Mouse (Mus musculus) adrenal gland, adult 8-10 months (tissue): ENCODE measurements around the gene Inppl1. TPM values are rescaled to one million over a fixed set of nuclear protein-coding genes. Genes with fewer than 3 reads are reported as not detected.

Source experiments
- DNase-seq: peaks from one replicate; pipeline ENCODE4 v3.0.0; 2022
- total RNA-seq, 4 experiments: library from RNA; stranded (reverse); gene quantifications; 2 replicates each; pipeline ENCODE4 v1.2.4; 2022

Inppl1 gene
- 100 to 1,000 TPM in 2 of 4 experiments, 10 to 100 TPM in 2; 76.9 to 104 (median 101) TPM for total RNA-seq

DNA sequence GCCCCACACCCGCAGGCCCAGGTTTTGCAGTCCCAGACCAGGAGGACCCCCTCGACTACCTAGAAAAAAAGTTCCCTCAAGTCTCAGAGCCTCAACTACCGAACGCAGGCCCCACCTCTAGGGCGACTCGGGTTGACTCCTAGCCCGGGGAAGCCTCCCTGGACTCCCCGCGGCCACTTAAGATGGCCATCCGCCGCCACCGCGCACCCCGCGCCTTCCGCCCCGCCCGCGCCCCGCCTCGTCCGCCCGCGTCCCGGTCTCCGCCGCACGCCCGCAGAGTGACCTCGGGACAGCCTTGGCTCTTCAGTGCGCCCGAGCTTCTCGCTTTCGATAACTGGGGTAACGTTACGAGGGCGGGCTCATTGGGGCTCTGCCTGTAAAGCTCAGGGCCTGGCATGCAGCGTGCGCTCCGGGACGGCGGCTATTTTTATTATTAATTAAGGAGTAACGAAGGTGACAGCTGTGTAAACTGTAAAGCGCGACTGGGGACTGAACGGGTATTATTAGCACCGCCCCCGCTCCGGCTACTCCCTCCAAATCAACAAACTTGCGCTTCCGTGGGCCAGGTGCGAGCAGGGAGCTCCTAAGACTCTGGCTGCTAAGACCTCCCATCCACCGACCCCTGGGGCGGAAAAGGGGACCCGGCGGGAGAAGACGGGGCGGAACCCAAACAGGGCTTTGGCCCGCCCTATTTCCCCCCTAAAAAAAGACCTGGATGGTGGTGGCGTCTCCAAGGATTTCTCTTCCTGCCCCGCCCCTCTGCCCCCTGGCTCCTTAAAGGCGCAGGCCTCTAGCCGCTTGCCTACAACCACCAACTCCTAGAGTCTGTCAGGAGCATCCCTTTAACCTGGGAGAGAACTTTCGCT, at the start of gene Inppl1:
TSS of gene Inppl1 (minus strand) at position 624 of the 866 bp plus-strand sequence.
- peak; percentile 90 for DNase-seq

DNA sequence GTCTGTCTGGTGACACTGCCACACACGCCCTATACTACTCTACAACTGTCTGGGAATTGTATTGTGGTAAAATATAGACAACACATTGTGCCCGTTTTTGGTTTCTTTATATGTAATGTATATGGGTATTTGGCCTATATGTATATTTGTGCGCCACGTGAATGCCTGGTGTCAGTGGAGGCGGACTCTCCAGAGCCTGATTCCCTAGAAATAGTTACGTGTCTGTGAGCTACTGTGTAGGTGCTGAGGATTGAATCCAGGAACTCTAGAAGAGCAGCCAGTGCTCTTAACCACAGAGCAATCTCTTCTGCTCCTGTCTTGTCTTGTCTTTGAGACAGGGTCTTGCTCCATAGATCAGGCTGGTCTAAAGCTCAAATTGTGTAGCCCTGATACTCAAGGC, 48.2 kb upstream of the Inppl1 start:
- no peak for DNase-seq

DNA sequence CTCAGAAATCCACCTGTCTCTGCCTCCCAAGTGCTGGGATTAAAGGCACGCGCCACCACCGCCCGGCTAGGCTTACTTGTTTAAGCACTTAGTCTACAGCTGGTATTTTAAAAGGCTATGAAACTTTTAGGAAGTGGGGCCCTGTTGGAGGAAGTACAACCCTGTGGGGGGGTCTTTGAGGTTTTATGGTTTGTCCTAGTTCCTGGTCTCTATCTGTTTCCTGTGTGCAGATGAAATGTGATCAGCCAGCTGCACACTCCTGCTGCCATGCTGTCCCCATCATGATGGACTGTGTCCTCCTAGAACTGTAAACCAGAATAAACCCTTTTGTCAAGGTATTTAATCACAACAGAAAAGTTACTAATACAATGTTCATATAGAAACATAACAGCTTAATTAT, 46.1 kb upstream of the Inppl1 start:
- DNase-seq = no peak

DNA sequence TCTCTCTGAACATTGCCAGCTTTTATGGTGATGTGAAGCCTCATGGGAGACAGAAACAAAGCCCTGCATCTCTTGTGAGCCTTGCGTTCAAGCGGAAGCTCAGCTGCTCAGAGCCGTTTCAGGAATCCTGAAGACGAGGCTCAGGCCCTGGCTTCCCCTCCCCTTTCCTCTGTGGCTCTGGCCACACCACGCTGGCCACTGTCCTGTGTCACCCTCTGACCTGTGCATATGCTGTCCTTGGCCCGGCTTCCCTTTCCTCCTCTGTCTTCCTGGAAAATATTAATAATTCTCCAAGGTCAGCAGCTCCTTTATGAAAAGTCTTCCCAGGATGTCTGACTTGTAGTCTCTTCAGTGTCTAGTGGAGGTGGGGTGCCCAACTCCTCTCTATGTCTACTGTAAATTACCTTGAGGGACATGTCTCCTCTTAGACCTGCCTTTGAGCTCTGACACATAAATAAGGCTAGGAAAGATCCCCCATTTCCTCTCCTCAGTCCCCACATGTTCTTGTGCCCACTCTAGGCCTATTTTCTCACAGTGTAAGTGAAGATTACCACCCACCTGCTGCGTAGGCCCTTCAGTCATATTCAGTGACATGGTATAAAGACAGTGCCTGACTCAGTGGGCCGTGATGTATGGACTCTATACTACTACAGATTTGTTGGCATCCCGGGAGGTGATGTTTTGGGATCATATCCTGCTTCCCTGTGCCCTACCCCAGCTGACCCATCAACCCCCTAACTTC, 44.6 kb upstream of the Inppl1 start:
- no peak for DNase-seq

DNA sequence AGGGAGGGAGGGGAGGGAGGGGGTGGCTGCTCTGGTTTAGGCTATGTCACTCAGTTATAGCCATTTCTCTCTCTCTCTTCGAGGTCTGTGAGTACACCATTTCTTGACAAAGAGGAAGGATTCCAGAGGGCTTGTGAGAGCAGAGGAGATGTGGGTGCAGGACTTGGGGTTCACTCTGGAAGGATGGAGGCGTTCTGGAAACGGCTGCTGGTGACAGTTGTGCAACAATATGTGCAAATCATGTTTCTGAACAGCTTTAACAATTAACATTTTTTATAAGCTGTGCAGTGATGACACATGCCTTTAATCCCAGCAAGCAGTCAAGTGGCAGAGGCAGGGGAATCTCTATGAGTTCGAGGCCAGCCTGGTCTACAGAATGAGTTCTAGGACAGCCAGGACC, 42.8 kb upstream of the Inppl1 start:
- no peak for DNase-seq

DNA sequence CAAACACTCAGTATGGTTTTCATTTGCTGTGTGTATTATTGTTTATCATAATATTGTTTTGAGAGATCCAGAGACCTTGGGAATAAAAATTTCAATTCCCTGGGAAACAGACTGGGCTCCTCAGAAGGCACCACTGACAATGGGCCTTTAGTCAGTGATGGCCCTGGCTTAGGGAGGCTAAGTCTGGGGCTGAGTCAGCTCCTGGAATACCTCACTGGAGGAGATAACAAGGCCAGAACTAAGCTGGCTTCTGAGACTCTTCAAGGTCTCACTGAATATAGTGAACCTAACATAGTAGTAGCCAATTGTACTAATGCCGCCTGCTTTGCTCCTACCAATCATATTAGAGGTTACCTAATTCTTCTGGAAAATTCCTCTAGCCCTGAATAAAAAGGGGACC, 37.9 kb upstream of the Inppl1 start:
- DNase-seq = peak; percentile 28

DNA sequence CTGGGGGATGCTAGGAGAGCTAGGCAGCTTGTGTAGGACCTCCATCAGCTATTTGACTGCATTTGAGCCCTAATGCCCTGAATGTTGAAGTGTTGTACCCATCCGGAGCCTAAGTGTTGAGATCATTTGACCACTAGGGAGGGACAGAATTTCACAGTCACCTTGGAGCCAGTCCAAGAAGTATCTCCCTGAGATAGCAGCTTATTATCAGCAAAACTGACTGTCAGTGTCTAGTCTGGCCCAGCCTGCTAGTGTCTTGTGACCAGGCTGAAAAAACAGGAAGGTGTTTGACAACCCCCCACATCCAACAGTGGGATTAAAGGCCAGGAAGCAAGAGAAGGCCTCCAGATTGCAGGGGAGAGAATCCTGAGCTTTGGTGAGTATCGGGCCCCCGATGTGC, 33.3 kb upstream of the Inppl1 start:
- DNase-seq = no peak

DNA sequence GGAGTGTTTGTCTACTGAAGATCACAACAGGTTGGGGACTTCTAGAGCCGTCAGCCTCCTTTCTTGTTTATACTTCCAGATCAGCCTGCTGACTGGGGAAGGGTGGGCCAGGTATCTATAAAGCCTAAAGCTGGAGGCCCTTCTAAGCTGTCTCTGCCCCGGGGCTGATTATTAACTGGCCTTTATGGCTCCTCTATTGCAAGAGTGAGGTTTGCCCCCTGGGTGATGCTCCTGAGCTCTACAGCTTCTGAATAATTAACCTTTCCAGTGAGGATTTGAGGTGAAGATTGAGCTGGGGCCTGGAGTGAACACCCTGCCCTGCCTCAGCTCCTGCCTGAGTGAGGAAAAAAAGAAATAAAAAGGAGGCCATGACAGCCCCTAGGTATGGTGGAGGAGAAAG, 32.6 kb upstream of the Inppl1 start, which contains the start of gene Folr1:
TSS of gene Folr1 (minus strand) at position 160 of the 400 bp plus-strand sequence.
- DNase-seq = no peak

DNA sequence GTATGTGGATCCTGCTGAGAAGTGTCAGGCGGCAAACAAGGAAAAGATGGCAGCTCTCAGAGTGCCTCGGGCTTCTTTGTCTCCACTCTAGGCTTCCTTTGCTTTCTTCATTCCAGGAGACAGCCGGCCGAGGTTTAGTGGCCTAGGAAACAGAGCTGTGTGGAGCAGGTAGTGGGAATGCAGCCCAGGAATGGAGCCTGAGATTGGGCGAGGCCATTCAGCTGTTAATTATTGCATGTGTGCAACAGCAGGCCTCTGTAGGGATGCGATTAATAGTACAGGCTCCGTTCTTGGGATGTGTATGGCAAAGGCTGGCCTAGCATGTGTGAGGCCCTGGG, 31.1 kb upstream of the Inppl1 start:
- no peak for DNase-seq

DNA sequence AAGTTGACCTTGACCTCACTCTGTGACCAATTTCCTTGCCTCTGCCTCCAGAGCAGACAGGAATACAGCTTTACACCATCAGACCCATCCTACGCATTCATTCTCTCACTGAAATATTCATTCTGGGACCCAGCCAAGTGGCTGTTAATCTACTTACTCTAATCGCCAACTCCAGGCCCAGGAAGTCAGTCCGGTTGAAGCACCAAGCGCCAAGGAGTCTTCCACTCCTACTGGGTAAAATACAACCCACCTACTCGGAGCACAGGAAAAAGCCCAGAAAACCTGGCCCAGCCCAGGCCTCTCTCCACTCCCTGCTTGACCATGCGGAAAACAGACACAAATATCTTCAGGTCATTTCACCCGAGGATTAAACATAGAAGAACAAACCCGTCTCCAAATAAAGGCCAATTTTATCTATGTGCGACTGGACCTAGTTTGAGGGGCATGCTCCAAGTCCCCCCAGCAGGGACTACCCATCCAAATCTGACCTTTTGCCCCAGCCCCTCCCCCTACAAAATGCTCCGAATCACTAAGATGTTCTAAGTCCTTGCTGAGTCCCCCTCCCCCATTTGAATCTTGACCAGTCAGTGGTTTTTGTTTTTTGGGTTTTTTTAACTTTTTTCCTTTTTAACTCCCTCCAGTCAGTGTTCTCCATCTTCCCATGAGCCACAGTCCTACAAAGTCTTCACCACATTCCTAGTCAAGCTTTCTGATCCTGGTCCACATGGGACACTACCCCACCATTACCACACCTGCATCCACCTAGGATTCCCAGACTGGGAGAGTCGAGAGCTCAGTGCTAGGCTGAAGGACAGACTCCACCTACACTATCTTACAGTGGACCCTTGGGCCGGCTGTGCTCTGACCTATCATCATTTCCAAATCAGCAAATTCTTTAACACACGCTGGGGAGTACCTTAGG, 30.5 kb upstream of the Inppl1 start:
- no peak for DNase-seq

DNA sequence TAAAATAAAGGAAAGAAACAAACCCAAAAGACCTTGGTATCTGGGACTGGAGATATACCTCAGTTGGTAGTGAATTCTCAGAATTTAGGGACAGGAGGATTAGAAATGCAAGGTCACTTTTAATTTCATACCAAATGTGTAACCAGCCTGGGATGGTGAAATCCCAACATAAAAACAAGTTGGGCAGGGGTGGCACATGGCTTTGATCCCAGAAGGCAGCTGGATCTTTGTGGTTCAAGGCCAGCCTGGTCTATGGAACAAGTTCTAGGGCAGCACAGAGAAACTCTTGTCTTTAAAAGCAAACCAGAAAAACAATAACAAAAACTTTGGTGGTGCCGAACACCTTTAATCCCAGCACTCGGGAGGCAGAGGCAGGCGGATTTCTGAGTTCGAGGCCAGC, 29.5 kb upstream of the Inppl1 start:
- no peak for DNase-seq

DNA sequence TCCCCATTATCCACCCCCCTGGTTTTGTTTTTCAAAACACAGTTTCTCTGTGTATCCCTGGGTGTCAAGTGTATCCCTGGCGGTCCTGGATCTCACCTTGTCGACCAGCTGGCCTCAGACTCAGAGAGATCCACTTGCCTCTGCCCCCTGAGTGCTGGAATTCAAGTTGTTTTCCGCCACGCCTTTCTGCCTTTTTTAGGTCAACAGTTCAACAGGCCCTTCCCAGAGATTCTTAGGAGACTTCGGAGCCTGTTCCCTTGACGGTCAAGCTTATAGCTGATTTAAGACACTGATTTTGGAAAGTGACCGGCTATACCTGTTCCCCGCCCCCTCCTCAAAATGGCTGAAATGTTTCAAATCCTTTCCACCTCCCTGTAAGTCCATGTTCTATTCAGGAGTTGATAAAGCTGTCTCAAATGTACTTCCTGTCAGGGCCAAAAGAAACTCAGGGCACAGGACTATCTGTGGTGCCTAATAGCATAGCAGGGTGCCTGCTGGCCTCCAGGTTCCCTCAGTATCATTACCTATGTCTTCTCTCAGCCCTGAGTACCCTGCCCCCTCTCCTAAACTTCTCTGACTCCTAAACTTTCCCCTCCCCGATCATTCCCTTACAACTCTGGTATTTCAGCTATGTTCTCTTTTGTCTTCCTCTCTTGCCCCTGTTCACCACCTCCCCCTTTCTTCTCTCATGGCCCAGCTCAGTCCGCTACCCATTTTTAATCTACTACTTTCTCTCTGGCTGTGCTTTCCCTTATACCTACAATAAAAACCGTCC, 28.6 kb upstream of the Inppl1 start:
- DNase-seq = no peak

DNA sequence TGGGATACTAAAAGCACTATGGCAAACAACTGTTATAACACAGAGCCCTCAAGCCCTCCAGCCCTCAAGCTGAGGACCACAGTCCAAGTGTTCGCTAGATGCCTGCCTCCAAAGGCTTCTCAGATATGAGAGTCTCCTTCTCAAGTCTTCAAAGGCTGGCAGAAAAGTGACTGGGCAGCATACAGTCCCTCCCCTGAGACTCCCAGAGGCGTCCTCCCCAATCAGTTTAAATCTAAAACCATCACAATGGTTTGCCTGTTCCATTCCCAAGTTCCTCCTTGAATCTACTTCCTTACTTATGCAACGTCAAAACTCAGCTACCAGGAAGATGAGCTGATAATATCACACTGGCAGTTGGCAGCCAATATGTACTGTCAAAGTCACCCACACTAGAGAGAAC, 25.4 kb upstream of the Inppl1 start, which contains the start of gene Anapc15:
TSS of gene Anapc15 (plus strand) at position 301 of the 400 bp plus-strand sequence.
- no peak for DNase-seq

DNA sequence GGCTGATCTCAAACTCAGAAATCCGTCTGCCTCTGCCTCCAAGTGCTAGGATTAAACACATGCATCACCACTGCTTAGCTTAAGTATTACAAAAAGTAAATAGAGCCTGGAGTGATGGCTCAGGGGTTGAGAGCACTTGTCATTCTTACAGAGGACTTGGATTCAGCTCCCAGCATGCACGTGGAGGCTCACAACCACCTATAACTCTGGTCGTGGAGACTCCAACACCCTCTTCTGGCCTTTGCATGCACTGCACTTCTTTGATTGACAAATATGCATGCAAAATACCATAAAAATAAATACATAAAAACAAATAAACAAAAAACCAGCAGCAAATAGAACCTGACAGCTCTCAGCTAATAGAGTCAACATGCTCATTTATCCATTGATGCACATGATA, 24.3 kb upstream of the Inppl1 start:
- no peak for DNase-seq

DNA sequence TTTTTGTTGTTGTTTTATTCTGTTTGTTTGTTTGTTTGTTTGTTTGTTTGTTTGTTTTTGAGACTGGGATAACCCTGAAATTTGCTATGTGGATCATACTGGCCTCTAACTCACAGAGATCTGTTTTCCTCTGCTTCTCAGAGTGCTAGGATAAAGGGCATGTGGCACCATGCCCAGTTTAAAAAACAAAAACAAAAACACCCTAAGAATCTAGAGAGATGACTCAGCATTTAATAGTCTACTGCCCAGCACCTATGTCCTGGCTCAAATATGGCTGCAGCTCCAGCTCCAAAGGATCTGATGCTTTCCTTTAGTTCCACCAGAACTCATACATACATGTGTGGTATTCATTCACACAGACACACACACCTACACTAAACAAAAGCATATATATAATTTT, 22.9 kb upstream of the Inppl1 start:
- no peak for DNase-seq

DNA sequence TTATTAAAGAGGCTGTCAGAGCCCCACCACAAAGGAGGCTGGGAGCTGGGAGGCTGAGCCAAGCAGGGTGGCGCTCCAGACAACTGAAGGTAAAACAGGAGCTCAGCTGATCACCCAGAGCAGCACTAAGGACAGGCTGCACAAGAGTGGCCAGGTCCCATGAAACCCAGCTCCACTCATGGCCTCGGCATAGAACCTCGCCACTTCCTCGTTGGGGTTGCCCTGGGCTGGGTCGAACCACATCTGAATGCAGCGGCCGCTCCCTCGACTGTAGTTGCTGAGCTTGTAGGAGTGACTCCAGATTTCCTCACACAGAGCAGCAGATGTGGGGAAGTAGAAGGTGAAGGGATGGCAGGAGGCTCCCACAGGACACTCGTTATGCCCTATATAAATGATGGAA, 20.3 kb upstream of the Inppl1 start:
- no peak for DNase-seq

DNA sequence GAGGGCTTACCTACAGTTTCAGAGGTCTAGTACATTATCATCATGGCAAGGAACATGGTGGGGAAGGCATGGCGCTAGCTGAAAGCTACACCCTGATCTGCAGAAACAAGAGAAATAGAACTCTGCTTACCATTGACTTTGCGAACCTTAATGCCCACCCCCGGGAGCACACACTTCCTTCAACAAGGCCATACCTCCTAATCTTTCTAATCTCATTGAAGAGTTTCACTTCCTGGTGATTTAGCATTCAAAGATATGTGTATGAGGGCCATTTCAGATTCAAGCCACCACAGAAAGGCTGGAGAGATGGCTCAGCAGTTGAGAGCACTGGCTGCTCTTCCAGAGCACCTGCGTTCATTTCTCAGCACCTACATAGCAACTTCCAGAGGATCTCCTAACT, 19.1 kb upstream of the Inppl1 start, which contains the start of gene Folr2:
TSS of gene Folr2 (minus strand) at position 101 of the 400 bp plus-strand sequence.
- DNase-seq = no peak

DNA sequence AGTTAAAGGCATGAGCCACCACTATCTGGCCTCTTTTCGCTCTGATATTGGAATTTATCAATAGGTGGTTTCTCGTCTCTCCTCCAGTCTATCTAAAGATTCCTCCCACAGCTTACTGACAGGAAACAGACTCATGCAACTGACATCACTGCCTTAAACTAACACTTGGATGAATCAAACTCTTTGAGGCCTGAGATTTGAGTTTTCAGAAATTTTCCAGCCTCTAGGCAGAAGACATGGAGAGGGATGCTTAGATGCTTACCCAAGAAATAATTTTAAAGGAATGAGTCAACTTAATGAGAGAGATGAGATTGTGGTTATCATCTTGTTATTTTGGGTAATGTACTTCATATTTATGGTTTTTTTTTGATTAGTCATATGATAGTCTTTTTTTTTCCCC, 15.8 kb upstream of the Inppl1 start:
- no peak for DNase-seq

DNA sequence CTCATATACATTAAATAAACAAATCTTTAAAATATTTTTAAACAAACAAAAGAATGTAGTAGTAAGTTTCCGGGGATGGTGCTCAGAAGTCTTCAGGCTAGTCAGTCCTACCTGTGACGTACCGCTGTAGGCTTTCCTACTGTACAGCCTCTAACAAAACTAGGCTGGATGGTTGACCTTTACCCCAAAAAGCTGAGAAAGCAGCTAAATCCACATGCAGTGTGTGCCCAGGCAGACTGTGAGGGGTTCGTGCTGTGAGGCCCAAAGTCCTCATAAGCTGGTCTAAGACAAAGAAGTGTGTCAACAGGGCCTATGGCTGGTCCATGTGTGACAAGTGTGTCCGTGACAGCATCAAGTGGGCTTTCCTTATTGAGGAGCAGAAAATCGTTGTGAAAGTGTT, 14.8 kb upstream of the Inppl1 start:
- DNase-seq = no peak

DNA sequence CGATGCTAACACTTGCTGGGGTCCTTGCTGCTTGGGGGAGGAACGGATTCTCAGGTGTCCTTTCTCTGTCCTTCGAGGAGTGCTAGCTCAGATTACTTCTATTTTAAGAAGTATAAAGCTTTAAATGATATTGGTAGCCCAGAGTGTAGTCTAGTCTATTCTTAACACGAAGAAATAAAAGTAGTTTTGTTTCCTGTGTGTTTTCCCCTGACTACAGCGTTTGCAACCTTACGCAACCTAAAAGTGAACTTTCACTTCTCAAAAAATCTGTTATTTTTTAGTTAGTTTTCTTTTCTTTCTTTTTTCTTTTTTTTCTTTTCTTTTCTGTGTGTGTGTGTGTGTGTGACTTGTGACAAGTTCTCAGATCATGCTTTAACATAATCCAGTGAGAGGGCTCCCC, 13.7 kb upstream of the Inppl1 start:
- DNase-seq = no peak

DNA sequence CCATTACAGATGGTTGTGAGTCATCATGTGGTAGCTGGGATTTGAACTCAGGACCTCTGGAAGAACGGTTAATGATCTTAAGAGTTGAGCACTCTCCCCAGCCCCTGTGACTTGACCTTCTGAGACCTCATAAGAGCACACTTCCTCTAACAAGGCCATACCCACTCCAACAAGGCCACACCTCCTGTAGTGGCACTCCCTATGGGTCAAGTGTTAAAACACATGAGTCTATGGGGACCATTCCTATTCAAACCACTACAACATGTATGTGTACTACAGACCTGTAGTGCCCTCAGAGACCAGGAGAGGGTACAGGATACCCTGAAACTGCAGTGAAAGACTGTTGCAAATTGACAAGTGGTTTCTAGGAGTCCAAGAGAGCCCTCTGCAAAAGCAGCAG, 9.9 kb upstream of the Inppl1 start:
- no peak for DNase-seq

DNA sequence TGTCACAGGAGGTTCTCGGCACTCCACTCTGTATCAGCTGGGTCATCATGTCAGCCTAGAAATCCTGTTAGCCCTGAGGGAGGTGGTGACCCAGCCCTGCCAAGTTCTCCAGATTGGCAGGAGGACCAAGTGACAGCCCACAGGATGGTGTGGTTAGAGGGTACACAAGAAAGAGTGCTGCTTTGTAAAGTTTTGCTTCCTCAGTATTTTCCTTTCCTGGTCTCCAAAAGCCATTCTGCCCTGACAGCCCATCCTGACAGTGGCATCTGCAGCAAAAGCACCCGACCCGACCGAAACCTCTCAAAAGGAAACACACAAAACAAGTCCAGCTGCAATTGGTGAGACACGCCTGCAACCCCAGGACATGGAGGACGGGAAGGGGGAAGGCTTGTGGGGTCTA, 6.2 kb upstream of the Inppl1 start:
- no peak for DNase-seq
